Mouse (Mus musculus): ENCODE data around the gene Clcnka. TPM values are rescaled to one million over a fixed set of nuclear protein-coding genes. Genes with fewer than 3 reads are reported as not detected.

Clcnka gene
- total and polyA plus RNA-seq, 3 experiments = not detected

DNA sequence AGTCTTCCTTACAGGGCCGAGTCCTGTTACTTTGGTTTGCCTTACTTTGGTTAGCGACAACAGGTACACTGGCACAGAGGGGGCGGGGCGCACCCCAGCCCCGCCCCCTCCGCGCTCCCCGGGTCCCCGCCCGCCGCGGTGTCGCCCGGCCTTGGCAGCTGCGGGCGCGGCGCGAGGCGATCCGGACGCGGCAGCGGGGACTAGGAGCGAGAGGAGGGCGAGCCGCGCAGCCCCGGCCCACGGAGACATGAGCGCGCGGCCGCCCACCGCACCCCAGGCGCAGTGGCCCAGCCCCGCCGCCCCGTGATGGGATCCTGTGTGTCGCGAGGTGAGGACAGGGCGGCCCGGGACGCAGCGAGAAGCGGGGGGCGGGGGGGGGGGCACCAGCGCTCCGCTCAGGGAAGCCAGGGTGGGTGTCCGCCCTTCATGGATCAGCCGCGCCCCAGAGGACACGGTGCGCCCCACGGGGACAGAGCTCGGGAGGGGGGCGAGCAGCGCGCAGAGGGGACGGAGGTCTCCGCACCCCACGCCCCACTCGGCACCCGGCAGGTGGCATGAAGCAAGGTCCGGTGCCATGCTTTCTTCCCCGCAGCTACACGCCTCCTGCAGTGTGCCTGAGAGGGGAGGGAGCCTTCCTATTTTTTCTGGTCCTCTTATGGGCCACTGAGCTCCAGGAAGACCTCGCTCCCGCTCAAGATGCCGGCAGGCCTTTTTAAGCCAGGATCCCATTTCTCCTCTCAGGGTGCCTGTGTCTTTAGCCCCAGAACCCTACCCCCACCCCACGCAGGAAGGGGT lies 30.3 kb downstream of the Clcnka start, which contains the start of gene Fam131c:
TSS of gene Fam131c (plus strand) at position 224 of the 795 bp plus-strand sequence.
- DNase-seq (ENCODE audit: low read depth, low spot score) = no peak
- Histone ChIP-seq H3K36me3 (ENCODE audit: control insufficient read depth in 1 of 2, insufficient read depth in 2 of 2, low read length in 2 of 2) (no peaks in the 10 kb centered on the region), H3K27ac (ENCODE audit: control insufficient read depth, low read depth, low read length) (no peak within 1 kb of the TSS), H3K27me3 (ENCODE audit: control insufficient read depth in 1 of 2, insufficient read depth in 2 of 2, low read length in 2 of 2) (peaks cover 2 to 4% of the 10 kb centered on the region in 2 experiments; a peak in 2 of 4 replicates), H3K9ac (ENCODE audit: control insufficient read depth, low read depth, low read length, poor library complexity, severe bottlenecking) (no peak within 1 kb of the TSS), H3K4me1 (ENCODE audit: control insufficient read depth in 1 of 2, insufficient read depth in 2 of 2, low read length in 2 of 2) (no peaks in the 10 kb centered on the region), H3K4me3 (ENCODE audit: control insufficient read depth in 1 of 2, insufficient read depth in 1 of 2, low read depth in 2 of 2, low read length in 2 of 2) (no peak within 1 kb of the TSS), H3K79me2 (ENCODE audit: control insufficient read depth, insufficient read depth, low read length, poor library complexity) (no peaks in the 10 kb centered on the region), H3K9me3 (replicated peaks; ENCODE audit: insufficient read depth, low read length) (no peaks in the 10 kb centered on the region)
- no peak for TF ChIP-seq RAD21 (IDR thresholded peaks at IDR 0.05; ENCODE audit: low read depth, low read length)
- TF ChIP-seq TCF12 (IDR thresholded peaks at IDR 0.05; ENCODE audit: low read depth, low read length) = no peak
- no peak for TF ChIP-seq MAZ (IDR thresholded peaks at IDR 0.05; ENCODE audit: low read depth, low read length)
- no peak for TF ChIP-seq MAFK (IDR thresholded peaks at IDR 0.05; ENCODE audit: borderline replicate concordance, low read depth, low read length)
- no peak for TF ChIP-seq GATA1 (IDR thresholded peaks at IDR 0.05; ENCODE audit: low read depth, low read length)
- TF ChIP-seq GABPA (IDR thresholded peaks at IDR 0.05; ENCODE audit: low read depth, low read length) = no peak
- TF ChIP-seq RCOR1 (IDR thresholded peaks at IDR 0.05; ENCODE audit: low read depth, low read length) = no peak
- TF ChIP-seq POLR2A (IDR thresholded peaks at IDR 0.05; ENCODE audit: control insufficient read depth in 1 of 2, insufficient read depth in 1 of 2, low read depth in 1 of 2, low read length in 2 of 2, poor library complexity in 1 of 2) = no peak
- no peak for TF ChIP-seq TBP (IDR thresholded peaks at IDR 0.05; ENCODE audit: low read depth, low read length)
- TF ChIP-seq POLR2AphosphoS2 (IDR thresholded peaks at IDR 0.05; ENCODE audit: low read length) = no peak
- no peak for TF ChIP-seq JUND (IDR thresholded peaks at IDR 0.05; ENCODE audit: low read depth, low read length)
- no peak for TF ChIP-seq ZMIZ1 (IDR thresholded peaks at IDR 0.05; ENCODE audit: low read depth, low read length)
- TF ChIP-seq UBTF (IDR thresholded peaks at IDR 0.05; ENCODE audit: borderline replicate concordance, insufficient read depth, low read depth, low read length) = no peak
- TF ChIP-seq CHD2 (IDR thresholded peaks at IDR 0.05; ENCODE audit: low read length) = no peak
- no peak for TF ChIP-seq USF1 (IDR thresholded peaks at IDR 0.05; ENCODE audit: low read depth, low read length)
- TF ChIP-seq ZC3H11A (IDR thresholded peaks at IDR 0.05; ENCODE audit: low read depth, low read length) = no peak
- no peak for TF ChIP-seq MYB (IDR thresholded peaks at IDR 0.05; ENCODE audit: low read depth, low read length)
- TF ChIP-seq ZKSCAN1 (IDR thresholded peaks at IDR 0.05; ENCODE audit: low read depth, low read length) = no peak

DNA sequence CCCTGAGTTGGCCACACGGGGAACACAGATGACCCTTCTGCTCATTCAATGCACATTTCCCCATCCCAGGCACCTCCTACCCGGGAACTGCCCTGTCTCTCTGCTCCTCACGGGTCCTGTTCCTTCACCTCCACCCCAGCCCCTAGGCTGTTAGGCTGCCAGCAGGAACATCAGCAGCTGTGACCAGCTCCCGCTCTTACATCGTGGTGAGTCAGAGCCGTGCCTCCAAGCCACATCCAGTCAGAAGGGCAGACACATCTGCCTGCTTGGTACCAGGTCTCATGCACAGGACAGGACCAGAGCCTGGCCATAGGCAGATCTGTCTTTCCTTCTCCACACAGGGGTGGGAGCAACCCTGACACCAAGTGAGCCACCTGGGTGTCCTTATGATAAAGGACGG lies 32.6 kb downstream of the Clcnka start:
- Histone ChIP-seq H3K4me1 (ENCODE audit: control insufficient read depth in 1 of 2, insufficient read depth in 2 of 2, low read length in 2 of 2) (no peaks in the 10 kb centered on the region; a peak in 1 of 4 replicates), H3K36me3 (ENCODE audit: control insufficient read depth in 1 of 2, insufficient read depth in 2 of 2, low read length in 2 of 2) (no peaks in the 10 kb centered on the region), H3K27me3 (ENCODE audit: control insufficient read depth in 1 of 2, insufficient read depth in 2 of 2, low read length in 2 of 2) (peaks cover 0 to 4% of the 10 kb centered on the region in 2 experiments; a peak in 1 of 4 replicates), H3K9me3 (replicated peaks; ENCODE audit: insufficient read depth, low read length) (no peaks in the 10 kb centered on the region), H3K4me3 (ENCODE audit: control insufficient read depth in 1 of 2, insufficient read depth in 1 of 2, low read depth in 2 of 2, low read length in 2 of 2) (no peak overlapping the region), H3K27ac (ENCODE audit: control insufficient read depth, low read depth, low read length) (no peak overlapping the region), H3K79me2 (ENCODE audit: control insufficient read depth, insufficient read depth, low read length, poor library complexity) (no peaks in the 10 kb centered on the region), H3K9ac (ENCODE audit: control insufficient read depth, low read depth, low read length, poor library complexity, severe bottlenecking) (no peak overlapping the region)
- no peak for TF ChIP-seq MAFK (IDR thresholded peaks at IDR 0.05; ENCODE audit: borderline replicate concordance, low read depth, low read length)
- no peak for TF ChIP-seq RAD21 (IDR thresholded peaks at IDR 0.05; ENCODE audit: low read depth, low read length)
- DNase-seq (ENCODE audit: low read depth, low spot score) = no peak

Measured in MEL (cell line).